Mouse (Mus musculus): ENCODE results near the gene Krt75.

Krt75 gene

GRCm38 (mm10) chr15:101573796-101574345 is at the start of gene Krt75:
Gene Krt75, minus strand, starts transcription at chr15:101573904.
- no peak for DNase-seq (ENCODE audit: low spot score)

- no peak for DNase-seq (ENCODE audit: low spot score)
These were observed 25.4 kb upstream of the Krt75 start for GRCm38 (mm10) chr15:101599123-101599522.

- DNase-seq (ENCODE audit: low spot score), result no peak
These were observed 14.5 kb upstream of the Krt75 start for GRCm38 (mm10) chr15:101588216-101588615.

GRCm38 (mm10) chr15:101584456-101584855 is 10.8 kb upstream of the Krt75 start:
- DNase-seq (ENCODE audit: low spot score), result no peak

GRCm38 (mm10) chr15:101583211-101583965 is 9.7 kb upstream of the Krt75 start:
- no peak for DNase-seq (ENCODE audit: low spot score)

GRCm38 (mm10) chr15:101581701-101582100 is 8.0 kb upstream of the Krt75 start:
- DNase-seq (ENCODE audit: low spot score), result no peak

- DNase-seq (ENCODE audit: low spot score), result no peak
These were observed 1.8 kb upstream of the Krt75 start for GRCm38 (mm10) chr15:101575506-101575905.

- no peak for DNase-seq (ENCODE audit: low spot score)
These were observed 5.9 kb downstream of the Krt75 start for GRCm38 (mm10) chr15:101567780-101568179.

- no peak for DNase-seq (ENCODE audit: low spot score)
These were observed 10.9 kb downstream of the Krt75 start, which contains the start of gene Krt90 for GRCm38 (mm10) chr15:101562850-101563249. Gene Krt90, minus strand, starts transcription at chr15:101562950.

- no peak for DNase-seq (ENCODE audit: low spot score)
These were observed 15.6 kb downstream of the Krt75 start for GRCm38 (mm10) chr15:101558034-101558646.

- no peak for DNase-seq (ENCODE audit: low spot score)
These were observed 20.5 kb downstream of the Krt75 start for GRCm38 (mm10) chr15:101553169-101553568.

GRCm38 (mm10) chr15:101552188-101552587 is 21.5 kb downstream of the Krt75 start:
- no peak for DNase-seq (ENCODE audit: low spot score)

- DNase-seq (ENCODE audit: low spot score), result no peak
These were observed 23.1 kb downstream of the Krt75 start, which contains the start of gene Krt82 for GRCm38 (mm10) chr15:101550567-101550966. Gene Krt82, minus strand, starts transcription at chr15:101550667.

- no peak for DNase-seq (ENCODE audit: low spot score)
These were observed 29.2 kb downstream of the Krt75 start for GRCm38 (mm10) chr15:101544478-101544877.

GRCm38 (mm10) chr15:101542543-101542942 is 31.2 kb downstream of the Krt75 start:
- no peak for DNase-seq (ENCODE audit: low spot score)

GRCm38 (mm10) chr15:101538580-101538900 is 35.2 kb downstream of the Krt75 start:
- DNase-seq (ENCODE audit: low spot score), result no peak

GRCm38 (mm10) chr15:101537864-101538579 is 35.7 kb downstream of the Krt75 start:
- no peak for DNase-seq (ENCODE audit: low spot score)

- DNase-seq (ENCODE audit: low spot score), result no peak
These were observed 37.5 kb downstream of the Krt75 start for GRCm38 (mm10) chr15:101536054-101536850.

- no peak for DNase-seq (ENCODE audit: low spot score)
These were observed 41.0 kb downstream of the Krt75 start, which contains the start of gene Krt84 for GRCm38 (mm10) chr15:101532720-101533119. Gene Krt84, minus strand, starts transcription at chr15:101532820.

GRCm38 (mm10) chr15:101522556-101523232 is 51.0 kb downstream of the Krt75 start:
- DNase-seq (ENCODE audit: low spot score), result no peak

GRCm38 (mm10) chr15:101519792-101520191 is 53.9 kb downstream of the Krt75 start:
- no peak for DNase-seq (ENCODE audit: low spot score)
